Mouse (Mus musculus): Measurements from ENCODE around the gene Depdc1b.

The Depdc1b gene

DNA sequence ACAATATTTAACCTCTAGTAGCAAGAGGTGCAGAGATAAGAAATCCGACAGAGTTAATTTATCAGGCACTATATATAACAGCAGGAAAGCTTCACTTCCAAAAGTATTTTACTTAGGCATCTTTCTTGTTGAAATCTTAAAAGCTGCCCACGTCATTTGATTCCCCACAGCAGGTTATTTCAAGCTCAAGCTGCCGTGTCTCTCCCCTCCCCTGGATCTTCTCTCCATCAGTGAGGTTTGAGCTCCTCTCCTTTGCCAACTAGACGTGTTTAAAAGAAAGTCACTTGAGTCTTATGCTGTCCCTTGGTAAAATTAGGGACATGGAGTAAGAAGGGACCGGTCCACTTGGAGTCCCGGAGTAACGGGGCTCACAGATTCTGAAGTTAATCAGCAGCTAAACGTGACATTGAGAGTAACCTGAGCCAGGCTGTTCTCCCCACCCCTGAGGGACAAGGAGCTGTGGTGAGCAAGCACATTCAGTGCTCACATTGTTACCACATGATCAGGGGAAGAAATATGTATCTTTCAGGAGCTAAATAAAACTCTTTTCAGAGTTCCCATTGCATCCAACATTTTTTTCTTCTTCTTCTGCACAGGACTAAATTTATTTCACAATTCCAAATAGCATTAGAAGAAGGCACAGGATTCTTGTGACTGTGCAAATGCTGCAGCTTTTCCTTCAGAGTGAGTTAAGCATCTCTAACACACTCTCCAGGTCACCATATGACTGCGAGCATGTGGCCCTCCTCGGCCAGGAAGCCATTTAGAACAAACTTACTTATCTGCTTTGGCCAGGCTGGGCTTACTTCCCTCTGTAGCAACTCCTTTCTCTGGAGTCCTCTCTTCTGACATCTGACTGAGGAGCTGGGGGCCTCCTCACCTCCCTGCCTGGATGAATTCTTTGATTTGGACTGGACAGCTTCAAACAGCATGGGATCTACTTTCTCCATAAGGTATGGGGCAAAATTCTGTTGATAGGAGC lies 133.3 kb downstream of the Depdc1b start, which contains the start of gene Pde4d:
Pde4d (plus strand) TSS at position 833 of the 982 bp plus-strand sequence.
- no peak for DNase-seq

DNA sequence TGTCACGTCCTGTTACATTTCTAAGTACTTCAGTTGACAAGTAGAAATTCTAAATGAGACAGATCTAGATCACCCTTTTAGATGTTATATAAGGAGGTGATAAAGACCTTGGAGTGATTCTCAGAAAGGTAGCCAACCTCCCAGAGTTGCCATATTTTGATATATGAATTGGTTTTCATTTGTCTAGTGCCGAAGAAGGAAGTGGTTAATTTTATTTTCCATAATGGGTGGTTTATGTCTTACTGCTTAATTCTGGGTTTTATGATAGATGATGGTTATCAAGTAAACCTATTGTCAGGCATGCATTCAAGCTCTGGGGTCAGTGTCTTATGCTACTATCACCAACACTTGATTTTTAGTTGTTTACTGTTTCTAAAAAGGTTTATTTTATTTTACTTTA lies 135.0 kb downstream of the Depdc1b start:
- DNase-seq = no peak

DNA sequence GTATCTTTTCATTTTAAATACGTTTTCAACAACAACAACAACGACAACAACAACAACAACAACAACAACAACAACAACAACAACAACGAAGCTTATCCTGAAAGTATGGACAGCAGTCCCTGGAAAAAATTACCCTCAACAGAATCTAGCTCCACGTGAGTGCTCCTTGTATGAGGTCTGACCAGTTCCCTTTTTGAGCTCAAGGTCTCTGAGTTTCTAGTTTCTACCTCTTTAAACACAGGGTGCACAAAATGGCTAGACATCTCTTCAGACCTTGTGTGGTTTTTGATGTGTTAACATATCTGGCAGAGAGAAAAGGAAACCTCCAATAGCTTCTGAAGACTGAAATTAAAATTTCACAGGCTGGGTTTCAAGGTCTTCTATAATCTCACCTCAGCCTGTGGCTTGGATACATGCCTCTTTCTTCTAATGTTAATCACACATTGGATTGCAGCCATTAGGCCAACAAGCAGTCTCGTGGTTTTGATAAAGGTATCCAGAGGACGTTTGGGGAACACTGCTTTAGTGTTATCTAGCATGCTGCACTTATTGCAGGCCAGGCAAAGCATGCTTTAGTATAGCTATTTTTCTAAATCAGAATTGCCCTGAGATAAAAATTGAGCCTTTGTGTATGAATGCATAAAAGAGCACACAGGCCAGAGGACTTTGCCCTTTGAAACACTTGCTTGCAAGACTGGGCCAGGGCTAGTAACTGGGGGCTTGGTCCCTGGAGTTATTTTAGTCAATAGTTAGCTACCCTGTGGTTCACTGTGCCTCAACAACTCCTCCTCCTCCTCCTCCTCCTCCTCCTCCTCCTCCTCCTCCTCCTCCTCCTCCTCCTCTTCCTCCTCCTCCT lies 137.2 kb downstream of the Depdc1b start:
- no peak for DNase-seq
